Mouse (Mus musculus): ENCODE results near the gene Dis3l.
A peak's percentile ranks its signal among the peaks of the same experiment; 100 is the strongest.
"Not testable (repeated sequence)": the region's sequence is repeated elsewhere in the genome, so short reads cannot be mapped to it uniquely, and the experiment has no call there.

Dis3l gene

DNA sequence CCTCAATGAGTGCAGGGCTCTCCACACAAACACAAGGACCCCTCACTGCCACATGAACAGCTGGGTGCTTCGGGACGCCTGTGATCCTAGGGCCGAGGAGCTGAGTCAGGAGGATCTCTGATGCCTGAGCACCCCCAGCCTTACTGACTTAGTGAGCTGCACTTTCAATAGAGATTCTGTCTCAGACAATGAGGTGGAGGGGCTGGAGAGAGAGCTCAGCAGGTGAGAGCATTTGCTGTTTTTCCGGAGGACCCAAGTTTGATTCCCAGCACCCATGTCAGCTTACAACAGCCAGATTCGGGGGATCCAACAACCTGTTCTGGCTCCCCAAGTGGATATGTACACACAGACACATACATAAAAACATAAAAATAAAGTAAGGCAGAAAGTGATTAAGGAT is 24.1 kb downstream of the Dis3l start:
- DNase-seq (ENCODE audit: low spot score): no peak

DNA sequence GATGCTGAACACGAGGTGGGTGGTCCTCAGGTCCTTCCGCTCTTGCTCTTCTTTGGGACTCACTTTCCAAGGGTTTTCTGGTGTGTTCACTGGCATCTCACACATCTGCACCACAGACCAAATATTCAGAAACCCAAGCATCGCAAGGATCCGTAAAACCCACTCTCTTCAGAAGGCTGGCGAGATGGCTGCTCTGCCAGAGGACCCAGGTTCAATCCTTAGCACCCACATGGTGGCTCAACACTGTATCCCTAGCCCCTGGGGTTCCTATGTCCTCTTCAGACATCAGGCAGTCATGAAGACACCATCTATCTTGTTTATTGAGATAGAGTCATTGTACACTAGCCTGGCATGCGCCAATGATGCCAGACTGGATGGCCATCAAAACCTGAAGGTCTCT is 26.4 kb downstream of the Dis3l start:
- no peak for DNase-seq (ENCODE audit: low spot score)

DNA sequence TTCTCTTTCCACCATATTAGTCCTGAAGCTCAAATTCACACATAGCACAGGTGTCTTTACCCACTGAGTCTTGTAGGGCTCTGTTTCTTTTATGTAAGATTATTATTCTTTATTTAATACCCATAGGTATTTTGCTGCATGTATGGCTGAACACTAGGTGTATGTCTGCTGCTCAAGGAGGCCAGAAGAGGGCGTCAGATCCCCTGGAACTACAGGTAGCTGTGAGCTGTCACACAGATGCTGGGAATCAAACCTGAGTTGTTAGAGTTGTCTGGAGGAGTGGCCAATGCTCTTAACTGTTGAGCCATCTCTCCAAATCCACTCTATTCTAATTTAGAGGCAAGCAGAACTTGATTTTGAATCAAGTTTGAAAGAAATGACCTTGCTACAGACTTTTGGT is 29.0 kb downstream of the Dis3l start:
- DNase-seq (ENCODE audit: low spot score): no peak

DNA sequence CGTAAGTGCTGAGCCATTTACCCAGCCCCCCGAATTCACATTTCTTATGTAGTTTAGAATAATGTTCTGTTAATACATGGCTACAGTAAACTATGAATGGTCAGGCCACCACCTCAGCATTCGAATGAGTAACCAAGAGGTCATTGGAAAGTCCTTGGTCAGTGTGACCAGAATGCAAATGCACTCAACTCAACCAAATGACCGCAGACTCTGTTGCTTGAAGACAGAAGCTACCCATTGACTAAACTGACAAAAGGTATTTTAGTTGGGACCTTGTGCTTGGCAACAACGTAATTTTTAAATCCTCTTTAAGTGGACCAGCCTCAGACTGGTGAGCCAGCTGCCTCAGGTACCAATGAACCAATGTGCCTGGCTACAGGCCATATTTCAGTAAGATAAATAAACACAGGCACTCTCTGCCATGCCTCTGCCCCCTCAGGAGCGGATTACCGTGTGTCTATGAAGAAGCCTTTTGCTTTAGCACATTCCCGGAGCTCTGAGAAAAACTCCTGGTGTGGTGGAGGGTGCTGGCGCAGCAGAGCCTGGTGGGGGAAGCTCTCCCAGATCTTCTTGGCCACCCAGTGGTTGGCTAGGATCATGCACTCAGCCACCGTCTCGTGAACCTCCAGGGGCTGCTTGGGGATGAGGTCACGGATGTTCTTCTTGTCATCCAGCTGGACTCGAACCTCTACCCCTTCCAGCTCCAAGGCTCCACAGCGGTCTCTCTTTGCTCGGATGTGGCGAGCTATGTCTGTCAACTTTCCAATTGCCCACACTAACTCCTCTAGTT is 29.9 kb downstream of the Dis3l start:
- no peak for DNase-seq (ENCODE audit: low spot score)

DNA sequence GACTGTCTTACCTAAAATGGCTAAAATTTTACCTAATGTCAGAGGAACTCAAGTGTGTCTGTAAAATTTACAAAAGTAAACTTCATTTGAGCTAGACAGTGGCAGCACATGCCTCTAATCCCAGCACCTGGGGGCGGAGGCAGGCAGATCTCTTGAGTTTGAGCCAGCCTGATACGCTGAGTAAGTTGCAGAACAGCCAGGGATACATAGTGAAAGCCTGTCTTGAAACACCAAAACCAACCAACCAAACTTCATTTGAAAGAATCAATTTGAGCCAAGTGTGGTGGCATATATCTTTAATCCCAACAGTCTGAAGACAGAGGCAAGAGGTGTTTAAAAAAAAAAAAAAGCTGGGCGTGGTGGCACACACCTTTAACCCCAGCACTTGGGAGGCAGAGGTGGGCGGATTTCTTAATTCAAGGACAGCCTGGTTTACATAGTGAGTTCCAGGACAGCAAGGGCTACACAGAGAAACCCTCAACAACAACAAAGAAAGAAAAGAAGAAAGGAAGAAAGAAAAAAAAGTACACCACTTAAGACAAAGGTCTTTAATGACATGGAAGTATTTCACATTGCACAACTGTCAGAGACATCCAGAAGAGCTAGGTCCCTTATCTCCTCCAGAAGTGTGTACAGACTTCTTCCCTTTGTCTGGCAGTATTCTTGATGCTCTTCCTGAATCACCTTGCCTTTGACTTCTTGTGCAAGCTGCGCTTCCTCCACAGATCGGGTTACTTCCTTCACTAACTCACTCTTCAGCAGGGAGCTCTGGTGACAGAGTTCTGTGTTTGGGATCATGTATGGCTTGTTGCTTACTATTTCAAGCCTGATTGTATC is 34.4 kb downstream of the Dis3l start:
- DNase-seq (ENCODE audit: low spot score): no peak

DNA sequence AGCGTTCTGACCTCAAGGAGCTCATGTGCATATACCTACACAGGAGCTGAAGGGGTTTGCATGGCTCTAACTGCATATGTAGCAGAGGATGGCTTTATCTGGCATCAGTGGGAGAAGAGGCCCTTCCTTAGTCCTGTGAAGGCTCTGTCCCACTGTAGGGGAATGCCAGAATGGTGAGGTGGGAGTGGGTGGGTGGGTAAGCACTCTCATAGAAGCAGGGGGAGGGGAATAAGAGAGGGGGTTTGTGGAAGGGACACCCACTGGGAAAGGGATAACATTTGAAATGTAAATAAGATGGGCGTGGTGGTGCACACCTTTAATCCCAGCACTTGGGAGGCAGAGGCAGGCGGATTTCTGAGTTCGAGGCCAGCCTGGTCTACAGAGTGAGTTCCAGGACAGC is 38.0 kb downstream of the Dis3l start:
- DNase-seq (ENCODE audit: low spot score): not testable (repeated sequence)

DNA sequence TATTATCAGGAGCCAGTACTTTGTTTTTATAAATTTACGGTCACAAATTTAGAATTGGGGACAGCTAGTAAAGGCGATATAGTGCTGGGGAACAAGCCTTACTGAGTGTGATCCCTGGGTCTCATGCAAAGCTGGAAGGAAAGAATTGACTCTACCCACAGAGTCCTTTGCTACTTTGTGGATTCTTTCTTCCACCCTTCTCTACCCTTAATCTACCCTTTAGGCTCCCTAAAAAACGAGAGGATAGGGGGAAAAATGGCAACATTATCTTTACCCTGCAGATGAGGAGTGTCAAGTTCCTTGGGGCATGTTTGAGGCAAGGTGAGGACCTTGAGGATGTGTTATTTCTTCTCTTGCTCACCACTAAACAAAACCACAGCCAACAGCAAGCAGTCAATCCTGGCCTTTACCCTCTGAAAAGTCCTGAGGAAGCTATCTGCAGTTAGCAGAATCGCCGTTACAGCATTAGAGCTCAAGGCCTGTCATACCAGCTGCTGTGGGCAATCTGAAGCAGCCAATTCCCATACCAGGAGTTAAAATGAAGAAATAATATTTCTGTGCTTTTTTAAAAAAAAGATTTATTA is 58.6 kb downstream of the Dis3l start:
- DNase-seq (ENCODE audit: low spot score): no peak

DNA sequence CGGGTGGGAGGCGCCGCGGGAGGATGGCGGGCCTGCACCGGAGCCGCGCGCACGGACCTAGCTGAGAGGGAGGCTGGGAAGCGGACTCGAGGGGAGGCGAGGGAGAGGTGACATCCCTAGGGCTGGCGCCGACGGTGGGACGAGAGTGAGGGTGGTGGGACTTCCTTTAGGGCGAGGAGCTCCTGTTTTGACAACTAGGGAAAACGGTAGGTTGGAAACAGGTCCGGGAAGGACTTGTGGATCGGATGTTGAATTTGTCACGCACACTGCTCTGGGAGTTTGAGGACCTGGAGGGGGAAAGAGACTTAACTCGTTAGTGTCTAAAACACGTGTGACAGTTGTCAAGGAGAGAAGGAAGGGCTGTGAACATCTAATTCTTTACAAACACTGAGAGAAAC is 59.3 kb downstream of the Dis3l start:
- DNase-seq (ENCODE audit: low spot score): no peak

DNA sequence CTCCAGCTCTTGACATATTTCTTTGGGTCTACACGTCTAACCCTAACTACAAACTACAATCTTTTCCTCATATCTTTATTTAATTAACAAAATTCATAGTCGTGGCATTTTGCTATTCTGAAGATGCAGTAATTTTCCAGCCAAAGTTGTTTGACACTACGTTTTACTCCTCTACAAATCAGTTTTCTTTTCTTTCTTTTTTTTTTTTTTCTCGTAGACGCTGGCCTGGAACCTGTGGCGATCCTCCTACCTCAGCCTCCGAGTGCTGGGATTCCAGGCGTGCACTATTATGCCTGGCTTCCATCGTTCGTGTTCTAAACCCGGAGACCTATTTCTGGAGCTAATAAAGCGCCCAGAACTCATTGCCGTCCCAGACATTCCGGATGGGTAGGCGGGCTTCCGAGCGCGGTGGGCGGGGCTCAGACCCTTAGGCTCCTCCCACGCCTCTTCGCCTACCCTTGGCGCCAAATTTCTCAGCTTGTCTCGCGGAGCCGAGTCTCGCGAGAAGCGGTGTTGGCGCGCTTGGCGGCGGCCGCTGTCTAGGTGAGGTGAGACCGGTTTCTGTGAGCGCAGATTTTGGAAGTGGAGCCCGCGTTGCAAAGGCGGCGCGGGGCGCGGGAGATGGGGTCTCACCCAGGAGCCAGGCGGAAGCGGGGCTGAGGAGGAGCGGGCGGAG is 59.8 kb downstream of the Dis3l start, which contains the start of gene Tipin:
Gene Tipin (plus strand): TSS at position 477 of the 676 bp plus-strand sequence.
- DNase-seq (ENCODE audit: low spot score): peak; percentile 83

DNA sequence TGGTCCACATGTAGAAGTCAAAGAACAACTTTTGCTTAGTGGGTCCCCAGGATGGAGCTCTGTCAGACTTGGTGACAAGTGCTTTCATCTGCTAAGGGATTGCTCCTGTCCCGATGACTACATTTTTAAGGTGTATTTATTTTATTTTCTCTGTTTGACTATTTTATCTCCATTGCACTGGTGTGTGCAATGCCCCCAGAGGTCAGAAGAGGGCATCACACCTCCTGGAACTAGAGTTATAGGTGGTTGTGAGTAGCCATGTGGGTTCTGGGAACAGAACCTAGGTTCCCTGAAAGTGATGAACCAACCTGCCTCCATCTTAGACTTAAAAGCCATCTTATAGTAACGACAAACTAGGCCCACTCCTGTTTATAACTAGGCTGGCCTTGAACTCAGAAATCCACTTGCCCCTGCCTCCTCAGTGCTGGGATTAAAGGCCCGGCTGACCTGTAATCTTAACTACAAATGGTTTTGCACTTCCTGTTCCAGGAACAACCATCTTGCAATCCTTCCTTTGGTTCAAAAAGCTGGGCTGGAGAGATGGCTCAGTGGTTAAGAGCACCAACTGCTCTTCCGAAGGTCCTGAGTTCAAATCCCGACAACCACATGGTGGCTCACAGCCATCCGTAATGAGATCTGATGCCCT is 62.3 kb downstream of the Dis3l start:
- no peak for DNase-seq (ENCODE audit: low spot score)

DNA sequence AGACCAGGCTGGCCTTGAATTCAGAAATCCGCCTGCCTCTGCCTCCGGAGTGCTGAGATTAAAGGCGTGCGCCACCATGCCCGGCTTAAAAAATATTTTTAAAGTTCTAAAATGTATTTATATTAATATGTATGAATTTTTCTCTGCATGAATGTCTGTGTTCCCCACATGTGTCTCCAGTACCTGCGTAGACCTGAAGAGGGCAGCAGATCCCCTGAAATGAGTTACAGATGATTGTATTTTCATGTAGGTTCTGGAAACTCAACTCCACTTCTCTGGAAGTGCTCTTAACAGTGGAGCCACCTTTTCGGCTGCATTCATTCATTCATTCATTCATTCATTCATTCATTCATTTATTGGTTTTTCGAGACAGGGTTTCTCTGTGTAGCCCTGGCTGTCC is 63.4 kb downstream of the Dis3l start:
- peak; percentile 37 for DNase-seq (ENCODE audit: low spot score)

DNA sequence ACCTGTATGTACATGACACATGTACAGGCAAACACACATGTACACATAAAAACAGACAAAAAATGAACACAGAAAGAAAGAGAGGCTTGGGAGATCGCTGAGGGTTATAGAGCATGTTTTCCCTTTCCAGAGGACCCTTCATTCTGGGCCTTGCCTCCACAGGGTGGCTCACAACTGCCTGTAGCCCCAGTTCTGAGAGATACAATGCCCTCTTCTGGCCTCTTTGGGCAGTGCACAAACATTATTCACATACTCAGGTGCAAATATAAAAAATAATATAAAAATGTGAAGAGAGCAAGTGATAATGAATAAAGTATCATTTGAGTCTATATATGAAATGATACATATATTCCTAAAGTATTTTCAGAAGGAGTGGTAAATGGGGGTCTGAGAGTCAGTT is 66.2 kb downstream of the Dis3l start:
- no peak for DNase-seq (ENCODE audit: low spot score)

DNA sequence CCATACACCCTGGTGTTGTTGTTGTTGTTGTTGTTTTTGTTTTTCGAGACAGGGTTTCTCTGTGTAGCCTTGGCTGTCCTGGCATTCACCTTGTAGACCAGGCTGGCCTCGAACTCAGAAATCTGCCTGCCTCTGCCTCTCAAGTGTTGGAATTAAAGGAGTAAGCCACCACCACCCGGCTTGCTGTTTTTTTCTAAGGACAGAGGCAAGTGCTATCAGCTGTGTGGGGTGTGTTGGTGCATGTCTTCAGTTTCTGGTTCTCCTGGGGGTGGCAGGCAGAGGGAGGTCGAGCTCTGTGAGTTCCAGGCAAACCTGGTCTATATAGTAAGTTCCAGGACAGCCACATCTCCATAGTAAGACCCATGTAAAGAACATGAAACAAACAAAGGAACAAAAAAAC is 66.8 kb downstream of the Dis3l start:
- DNase-seq (ENCODE audit: low spot score): no peak

DNA sequence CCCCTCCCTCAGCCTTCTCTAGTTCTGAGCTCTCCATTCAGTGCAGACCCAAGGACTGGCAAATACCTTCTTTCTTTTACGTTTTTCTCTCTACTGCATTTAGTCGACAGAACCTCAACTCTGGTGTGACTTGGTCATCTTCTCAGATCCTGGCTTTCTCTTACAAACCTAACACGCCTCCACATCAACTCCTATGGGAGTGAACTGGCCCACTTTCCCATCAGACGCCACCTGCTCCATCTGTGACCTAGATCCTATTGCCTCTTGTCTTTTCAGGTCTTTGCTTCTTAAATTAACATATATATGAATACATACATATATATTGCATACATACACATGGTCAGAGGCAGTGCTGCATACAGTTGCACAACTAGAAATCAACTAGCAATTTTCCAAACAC is 67.3 kb downstream of the Dis3l start:
- DNase-seq (ENCODE audit: low spot score): no peak

DNA sequence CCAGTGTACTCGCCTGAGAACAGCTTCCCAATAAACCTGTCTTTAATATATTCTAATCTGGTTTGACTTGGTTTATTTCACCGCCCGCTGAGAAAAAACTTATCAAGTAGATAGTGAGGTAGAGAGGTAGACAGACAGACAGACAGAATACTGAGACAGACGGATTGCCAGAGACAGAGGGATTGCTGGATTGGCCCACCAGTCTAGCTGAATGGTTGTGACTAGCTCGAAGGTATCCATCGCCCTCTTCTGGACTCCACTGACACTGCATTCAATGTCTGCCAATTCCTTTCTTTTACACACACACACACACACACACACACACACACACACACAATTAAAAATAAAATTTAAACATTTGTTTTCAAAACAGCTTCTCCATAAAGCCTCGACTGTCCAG is 68.5 kb downstream of the Dis3l start:
- DNase-seq (ENCODE audit: low spot score): peak; percentile 58

DNA sequence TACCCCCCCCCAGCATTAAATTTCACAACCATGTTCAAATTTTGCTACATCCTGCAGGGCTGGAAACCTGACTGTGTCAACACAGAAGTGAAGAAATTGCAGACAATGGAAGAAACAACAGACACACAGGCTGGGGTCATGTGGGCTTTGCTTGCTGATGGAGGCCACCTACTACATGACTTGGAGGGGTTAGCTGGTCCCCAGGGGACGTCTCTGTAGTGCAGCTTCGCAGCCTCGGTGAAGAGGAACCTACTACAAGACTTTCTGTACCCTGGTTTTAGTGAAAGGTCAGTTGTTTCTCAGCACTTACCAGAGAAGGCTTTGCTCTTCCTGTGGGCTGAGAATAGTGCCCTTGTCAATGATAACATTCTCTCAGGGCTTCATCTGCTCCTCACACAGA is 69.8 kb downstream of the Dis3l start:
- DNase-seq (ENCODE audit: low spot score): no peak

DNA sequence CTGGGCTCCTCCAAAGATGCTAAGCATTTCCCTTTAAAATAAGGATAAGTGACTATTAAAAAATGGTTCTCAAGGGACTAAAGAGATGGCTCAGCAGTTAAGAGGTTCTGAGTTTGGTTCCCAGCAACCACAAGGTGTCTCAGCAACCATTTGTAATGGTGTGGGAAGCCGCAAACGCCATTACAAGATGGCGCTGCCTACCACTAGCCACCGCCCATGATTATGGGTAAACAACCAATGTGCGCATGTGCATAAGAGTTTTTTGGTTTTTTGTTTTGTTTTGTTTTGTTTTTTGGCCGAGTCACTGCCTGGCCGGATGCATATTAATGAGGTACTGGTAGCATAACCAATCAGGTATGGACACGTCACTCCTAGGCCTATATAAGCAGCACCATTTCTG is 72.3 kb downstream of the Dis3l start:
- DNase-seq (ENCODE audit: low spot score): not testable (repeated sequence)

DNA sequence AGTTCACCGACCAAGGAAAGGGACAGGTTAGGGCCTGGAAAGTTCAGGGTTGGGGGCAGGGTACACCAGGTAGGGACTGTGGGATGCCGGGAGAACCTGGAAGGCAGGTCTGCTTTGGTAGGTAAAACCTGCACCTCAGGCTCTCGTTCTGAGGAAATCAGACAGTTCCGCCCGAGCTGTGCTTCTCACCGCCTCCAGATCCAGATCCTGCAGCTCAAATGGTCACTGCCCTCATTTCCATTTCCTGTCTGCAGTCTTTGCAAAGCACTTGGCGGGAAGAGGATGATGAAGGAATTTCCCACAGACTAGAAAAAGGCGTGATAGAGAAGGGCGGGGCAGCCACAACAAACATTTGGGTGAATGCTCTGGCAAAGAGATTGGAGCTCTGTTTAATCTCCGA is 72.9 kb downstream of the Dis3l start:
- no peak for DNase-seq (ENCODE audit: low spot score)

DNA sequence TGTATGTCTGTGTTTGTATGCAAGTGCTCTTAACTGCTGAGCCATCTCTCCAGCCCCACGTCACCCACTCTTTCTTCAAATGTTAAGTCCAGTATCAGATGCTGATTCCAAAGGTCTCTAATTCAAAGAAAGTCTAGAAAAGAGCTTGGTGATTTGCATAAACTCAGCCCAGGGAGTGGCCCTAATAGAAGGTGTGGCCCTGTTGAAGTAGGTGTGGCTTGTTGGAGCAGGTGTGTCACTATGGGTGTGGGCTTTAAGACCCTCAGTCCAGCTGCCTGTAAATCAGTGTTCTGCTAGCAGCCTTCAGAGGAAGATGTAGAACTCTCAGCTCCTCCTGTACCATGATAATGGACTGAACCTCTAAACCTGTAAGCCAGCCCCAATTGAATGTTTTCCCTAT is 73.9 kb downstream of the Dis3l start:
- no peak for DNase-seq (ENCODE audit: low spot score)

DNA sequence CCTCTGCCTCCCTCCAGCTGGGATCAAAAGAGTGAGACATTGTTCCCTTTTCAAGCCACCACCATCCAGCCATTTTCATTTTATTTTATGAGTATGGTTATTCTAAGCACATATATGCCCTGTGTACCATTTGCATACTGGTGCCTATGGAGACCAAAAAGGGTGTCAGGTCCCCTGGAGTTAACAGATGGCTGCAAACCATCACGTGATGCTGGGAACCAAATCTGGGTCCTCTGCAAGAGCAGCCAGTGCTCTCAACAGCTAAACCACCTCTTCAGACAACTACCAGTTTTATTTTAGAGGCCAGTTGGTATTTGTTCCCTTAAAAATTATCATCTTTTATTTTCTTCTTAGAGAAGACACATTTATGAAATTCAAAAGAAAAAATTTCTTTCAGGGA is 76.3 kb downstream of the Dis3l start:
- DNase-seq (ENCODE audit: low spot score): no peak

DNA sequence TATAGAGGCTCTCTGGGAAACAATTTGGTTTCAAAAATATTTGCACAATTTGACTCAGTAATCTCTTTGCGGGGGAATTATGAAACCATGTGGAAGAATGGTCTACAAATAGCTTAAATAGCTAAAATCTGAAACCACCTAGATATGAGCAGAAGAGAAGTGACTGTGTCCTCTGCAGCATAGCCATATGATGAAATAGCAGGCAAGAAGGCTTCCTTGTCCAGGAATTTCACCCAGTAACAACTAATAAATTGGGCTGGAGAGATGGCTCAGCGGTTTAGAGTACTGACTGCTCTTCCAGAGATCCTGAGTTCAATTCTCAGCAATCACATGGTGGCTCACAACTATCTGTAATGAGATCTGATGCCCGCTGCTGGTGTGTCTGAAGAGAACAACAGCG is 80.1 kb downstream of the Dis3l start:
- no peak for DNase-seq (ENCODE audit: low spot score)

DNA sequence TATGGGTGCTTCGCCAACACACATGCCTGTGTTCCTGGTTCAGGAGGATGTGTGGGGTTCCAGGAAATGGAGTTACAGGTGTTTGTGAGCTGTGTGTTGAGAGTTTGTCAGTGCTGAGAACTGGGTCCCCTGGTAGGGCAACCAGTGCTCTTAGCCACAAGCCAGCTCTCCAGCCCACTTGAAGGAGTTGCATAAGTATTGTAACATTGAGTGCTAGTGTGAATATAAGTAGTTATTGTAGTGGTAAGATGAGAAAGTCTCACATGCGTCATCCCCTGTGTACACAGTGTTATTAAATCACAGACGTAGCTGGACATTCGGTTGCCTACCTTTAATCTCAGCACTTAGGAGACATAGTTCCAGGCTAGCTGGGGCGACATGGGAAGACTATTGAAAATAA is 81.2 kb downstream of the Dis3l start:
- DNase-seq (ENCODE audit: low spot score): no peak
